Mouse (Mus musculus): ENCODE results near the gene R3hdml. TPM values are rescaled to one million over a fixed set of nuclear protein-coding genes. Genes with fewer than 3 reads are reported as not detected.
A peak's percentile ranks its signal among the peaks of the same experiment; 100 is the strongest.

R3hdml gene
- polyA plus RNA-seq, 1 experiment from 2014 or later, result not detected

DNA sequence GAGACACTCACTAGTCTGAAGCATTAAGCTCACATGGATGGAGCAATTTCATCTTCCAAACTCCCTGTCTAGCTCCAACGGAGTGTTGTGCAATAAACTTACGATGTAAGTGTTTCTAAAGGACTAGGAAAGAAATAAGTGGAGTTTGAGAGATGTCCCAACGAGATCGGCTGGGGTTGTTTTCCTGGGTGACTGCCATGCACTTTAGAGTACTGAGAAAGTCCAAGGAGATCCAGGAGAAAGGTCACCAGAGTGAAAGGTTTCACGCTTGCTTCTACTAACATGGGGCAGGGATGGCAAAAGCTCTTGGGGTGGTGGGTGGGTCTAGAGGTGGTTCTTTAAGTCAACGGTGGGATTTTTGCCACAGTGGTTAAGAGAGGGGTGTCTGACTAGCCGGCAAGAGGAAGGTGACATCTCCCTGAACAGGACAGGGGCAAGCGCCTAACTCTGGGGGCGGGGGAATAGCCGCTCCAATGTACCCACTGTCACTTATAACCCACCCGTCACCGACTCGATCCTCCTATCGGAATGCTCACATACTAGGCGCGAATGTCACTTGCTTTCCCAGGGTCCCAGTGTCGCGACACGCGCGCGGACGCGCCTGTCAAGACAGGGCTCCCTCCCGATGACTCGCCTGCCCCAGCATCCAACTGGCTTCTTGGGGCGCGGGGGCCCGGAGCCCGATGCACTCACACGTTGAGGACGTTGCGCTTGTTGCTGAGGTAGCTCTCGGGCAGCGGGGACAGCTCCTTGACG, 20.2 kb upstream of the R3hdml start:
- Histone ChIP-seq H3K9me3 (replicated peaks) (no peaks in the 10 kb centered on the region), H3K4me1 (replicated peaks) (peaks cover 18% of the 10 kb centered on the region), H3K27me3 (no peaks in the 10 kb centered on the region), H3K36me3 (replicated peaks) (peaks cover 24% of the 10 kb centered on the region), H3K4me2 (peak overlapping the region; percentile 94), H3K9ac (peak overlapping the region; percentile 68), H3K4me3 (replicated peaks) (peak overlapping the region; percentile 89), H3K27ac (replicated peaks) (peak overlapping the region; percentile 78)
- 3% methylated on average over 36 of the region's 36 CpGs for WGBS (ENCODE audit: insufficient replicate concordance)
- peak; percentile 83 for ATAC-seq (ENCODE audit: insufficient read depth)

DNA sequence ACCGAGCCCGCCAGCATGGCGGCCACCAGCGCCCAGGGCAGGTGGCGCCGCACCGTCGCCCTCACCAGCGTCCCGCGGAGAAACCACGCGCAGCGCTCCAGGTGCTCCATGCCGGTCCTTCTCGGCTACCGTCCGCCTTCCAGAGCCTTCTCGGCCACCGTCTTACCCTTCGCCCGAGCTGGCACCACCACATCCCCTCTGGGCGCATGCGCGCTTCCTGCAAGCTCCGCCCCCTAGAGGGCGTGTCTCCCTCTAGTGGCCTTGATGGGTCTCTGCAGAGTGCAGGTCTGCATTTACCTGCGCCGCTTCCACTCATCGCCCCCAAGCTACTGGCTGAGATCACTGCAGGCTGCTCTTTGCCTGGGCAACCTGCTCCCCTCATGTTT, 19.7 kb upstream of the R3hdml start, which contains the start of gene Fitm2:
TSS of gene Fitm2 (minus strand) at position 164 of the 386 bp plus-strand sequence.
- peak within 1 kb of the TSS; percentile 94 for H3K4me2 ChIP-seq
- ATAC-seq (ENCODE audit: insufficient read depth), result peak; percentile 96
- peak within 1 kb of the TSS; percentile 78 for H3K27ac ChIP-seq (replicated peaks)
- peaks cover 18% of the 10 kb centered on the region for H3K4me1 ChIP-seq (replicated peaks)
- H3K36me3 ChIP-seq (replicated peaks), result peaks cover 23% of the 10 kb centered on the region
- no peaks in the 10 kb centered on the region for H3K9me3 ChIP-seq (replicated peaks)
- peak within 1 kb of the TSS; percentile 68 for H3K9ac ChIP-seq
- under 1% methylated on average over 28 of the region's 30 CpGs for WGBS (ENCODE audit: insufficient replicate concordance)
- H3K27me3 ChIP-seq, result no peaks in the 10 kb centered on the region
- H3K4me3 ChIP-seq (replicated peaks), result peak within 1 kb of the TSS; percentile 89

DNA sequence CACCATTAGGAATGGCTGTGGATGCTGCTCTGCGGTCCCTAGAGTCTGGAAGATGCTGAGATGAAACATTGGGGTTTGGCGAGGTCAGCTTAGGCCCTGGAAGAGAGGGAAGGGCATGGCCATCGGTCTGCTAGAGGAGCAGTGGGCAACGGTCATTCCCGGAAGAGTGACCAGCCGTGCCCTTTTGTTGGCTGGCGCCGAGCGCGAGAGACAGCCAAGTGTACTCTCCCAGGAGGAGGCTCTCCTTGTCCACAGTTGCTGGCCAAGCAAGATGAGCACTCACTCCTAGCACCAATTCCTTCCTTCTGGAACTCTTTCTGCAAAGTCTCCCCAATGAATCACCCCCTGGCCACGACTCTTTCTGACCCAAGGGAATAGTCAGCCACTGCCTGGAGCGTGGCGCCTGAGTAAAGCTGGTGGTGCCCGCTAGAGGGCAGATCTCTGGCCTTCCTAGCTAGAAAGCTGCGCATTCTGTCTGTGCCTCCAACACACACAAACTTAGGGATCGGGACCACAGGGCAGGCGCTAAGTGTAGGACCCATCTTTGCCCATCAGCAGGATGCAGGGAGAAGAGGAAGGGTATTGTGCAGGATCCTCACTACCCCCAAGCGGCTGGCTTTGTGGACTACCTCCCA, 11.8 kb upstream of the R3hdml start:
- Histone ChIP-seq H3K4me3 (replicated peaks) (no peak overlapping the region), H3K4me2 (no peak overlapping the region), H3K9me3 (replicated peaks) (no peaks in the 10 kb centered on the region), H3K9ac (no peak overlapping the region), H3K27me3 (peaks cover 35% of the 10 kb centered on the region), H3K4me1 (replicated peaks) (no peaks in the 10 kb centered on the region), H3K36me3 (replicated peaks) (no peaks in the 10 kb centered on the region), H3K27ac (replicated peaks) (no peak overlapping the region)
- ATAC-seq (ENCODE audit: insufficient read depth), result no peak
- 47% methylated on average over 18 of the region's 18 CpGs for WGBS (ENCODE audit: insufficient replicate concordance)

DNA sequence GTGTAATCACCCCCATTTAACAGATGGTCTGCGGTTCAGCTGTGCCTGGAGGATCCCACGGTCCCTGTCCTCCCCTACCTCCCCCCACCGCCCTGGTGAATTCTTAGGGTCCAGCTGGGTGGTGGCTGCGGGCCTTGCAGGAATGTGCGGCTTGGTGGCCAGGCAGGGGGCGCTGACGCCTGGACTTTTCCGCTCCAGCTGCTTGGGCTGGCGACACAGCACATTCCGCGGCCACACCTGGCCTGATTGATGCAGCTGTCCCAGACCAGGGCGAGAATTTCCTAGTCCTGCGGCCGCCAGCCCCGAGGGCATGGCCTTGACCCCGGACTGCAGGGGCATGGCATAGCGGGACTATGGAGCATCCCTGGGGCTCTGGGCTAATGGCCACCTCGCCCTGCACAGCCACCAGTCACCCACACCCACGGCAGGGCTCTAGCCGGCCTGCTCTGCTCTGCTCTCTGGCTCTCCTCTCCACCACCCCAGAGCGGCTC, 10.5 kb upstream of the R3hdml start:
- H3K9me3 ChIP-seq (replicated peaks), result no peaks in the 10 kb centered on the region
- no peaks in the 10 kb centered on the region for H3K36me3 ChIP-seq (replicated peaks)
- H3K4me2 ChIP-seq, result peak overlapping the region; percentile 47
- 4% methylated on average over 21 of the region's 21 CpGs for WGBS (ENCODE audit: insufficient replicate concordance)
- peak; percentile 52 for ATAC-seq (ENCODE audit: insufficient read depth)
- peaks cover 35% of the 10 kb centered on the region for H3K27me3 ChIP-seq
- H3K4me1 ChIP-seq (replicated peaks), result no peaks in the 10 kb centered on the region
- H3K9ac ChIP-seq, result no peak overlapping the region
- 0 out of 2 replicates have a peak overlapping the region, but pooled peaks have one; percentile 14 for H3K4me3 ChIP-seq (replicated peaks)
- no peak overlapping the region for H3K27ac ChIP-seq (replicated peaks)

DNA sequence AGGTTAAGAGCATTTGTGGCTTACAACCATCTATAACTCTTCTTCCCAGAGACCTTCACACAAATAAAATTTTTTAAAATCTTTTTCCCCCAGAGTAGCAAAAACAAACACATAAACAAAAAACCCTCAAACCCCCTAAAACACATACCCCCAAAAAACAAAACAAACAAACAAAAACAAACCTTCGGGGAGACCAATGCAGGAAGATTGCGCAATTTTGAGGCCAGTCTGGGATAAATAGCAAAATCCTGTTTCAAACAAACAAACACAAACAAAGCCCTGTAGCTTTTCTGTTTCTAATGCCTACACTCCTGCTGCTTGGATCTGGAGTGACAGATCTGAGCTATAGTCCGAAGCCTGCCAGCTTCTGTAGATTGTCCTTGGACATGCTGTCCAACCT, 4.8 kb upstream of the R3hdml start:
- Histone ChIP-seq H3K27me3 (peaks cover 12% of the 10 kb centered on the region), H3K4me1 (replicated peaks) (no peaks in the 10 kb centered on the region), H3K4me3 (replicated peaks) (no peak overlapping the region), H3K4me2 (no peak overlapping the region), H3K9ac (no peak overlapping the region), H3K36me3 (replicated peaks) (no peaks in the 10 kb centered on the region), H3K9me3 (replicated peaks) (no peaks in the 10 kb centered on the region), H3K27ac (replicated peaks) (no peak overlapping the region)
- no peak for ATAC-seq (ENCODE audit: insufficient read depth)
- WGBS (ENCODE audit: insufficient replicate concordance), result 55% methylated on average over 3 of the region's 3 CpGs

DNA sequence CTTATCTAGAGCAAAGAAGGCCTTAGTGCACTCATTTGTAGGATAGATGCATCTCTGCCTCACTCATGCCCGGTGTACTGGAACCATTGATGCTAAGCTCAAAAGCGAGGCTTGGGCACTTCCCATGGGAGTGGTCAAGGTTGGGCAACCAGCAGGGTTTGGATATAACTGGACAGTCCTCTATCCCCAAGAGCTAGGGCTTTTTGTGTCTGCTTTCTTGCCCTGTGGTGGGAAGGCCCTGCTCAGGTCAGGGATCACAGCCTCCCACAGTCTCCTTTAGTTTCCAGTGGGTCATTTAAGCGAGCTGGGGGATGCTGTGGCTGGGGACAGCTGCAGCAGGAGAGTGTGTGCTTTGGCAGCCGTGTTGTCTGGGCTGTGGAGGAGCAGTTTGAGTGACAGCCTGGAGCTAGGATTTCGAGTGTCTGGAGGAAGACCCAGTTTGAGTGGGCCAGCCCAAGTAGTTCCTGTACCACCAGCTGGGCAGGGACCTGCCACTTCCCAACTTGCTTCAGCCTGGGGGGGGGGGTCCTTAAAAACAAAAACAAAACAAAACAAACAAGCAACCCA, 2.3 kb upstream of the R3hdml start:
- H3K9me3 ChIP-seq (replicated peaks), result no peaks in the 10 kb centered on the region
- H3K4me1 ChIP-seq (replicated peaks), result no peaks in the 10 kb centered on the region
- no peak overlapping the region for H3K9ac ChIP-seq
- no peaks in the 10 kb centered on the region for H3K27me3 ChIP-seq
- H3K36me3 ChIP-seq (replicated peaks), result no peaks in the 10 kb centered on the region
- WGBS (ENCODE audit: insufficient replicate concordance), result 31% methylated on average over 5 of the region's 5 CpGs
- no peak for ATAC-seq (ENCODE audit: insufficient read depth)
- H3K4me3 ChIP-seq (replicated peaks), result no peak overlapping the region
- no peak overlapping the region for H3K27ac ChIP-seq (replicated peaks)
- no peak overlapping the region for H3K4me2 ChIP-seq

DNA sequence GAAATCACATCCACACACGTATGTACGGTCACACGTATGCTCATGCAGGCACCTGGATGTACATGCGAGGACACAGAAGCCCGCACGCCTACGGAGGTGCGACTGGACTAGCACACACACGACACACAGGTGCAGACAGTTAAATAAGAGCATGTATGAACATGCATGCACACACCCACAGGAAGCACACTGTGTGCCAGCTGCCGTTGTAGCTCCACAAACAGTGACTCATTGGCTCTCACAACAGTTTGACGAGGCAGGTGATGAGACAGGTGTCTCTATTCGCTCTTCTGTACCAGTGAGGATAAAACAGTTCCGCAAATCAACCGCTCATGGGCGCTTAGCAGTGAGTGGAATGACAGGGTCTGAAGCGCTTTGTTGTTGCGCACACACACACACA, 1.5 kb upstream of the R3hdml start:
- no peak overlapping the region for H3K27ac ChIP-seq (replicated peaks)
- no peaks in the 10 kb centered on the region for H3K36me3 ChIP-seq (replicated peaks)
- H3K9me3 ChIP-seq (replicated peaks), result no peaks in the 10 kb centered on the region
- H3K4me2 ChIP-seq, result no peak overlapping the region
- no peak overlapping the region for H3K4me3 ChIP-seq (replicated peaks)
- H3K27me3 ChIP-seq, result no peaks in the 10 kb centered on the region
- H3K4me1 ChIP-seq (replicated peaks), result no peaks in the 10 kb centered on the region
- ATAC-seq (ENCODE audit: insufficient read depth), result no peak
- WGBS (ENCODE audit: insufficient replicate concordance), result 74% methylated on average over 17 of the region's 17 CpGs
- no peak overlapping the region for H3K9ac ChIP-seq

DNA sequence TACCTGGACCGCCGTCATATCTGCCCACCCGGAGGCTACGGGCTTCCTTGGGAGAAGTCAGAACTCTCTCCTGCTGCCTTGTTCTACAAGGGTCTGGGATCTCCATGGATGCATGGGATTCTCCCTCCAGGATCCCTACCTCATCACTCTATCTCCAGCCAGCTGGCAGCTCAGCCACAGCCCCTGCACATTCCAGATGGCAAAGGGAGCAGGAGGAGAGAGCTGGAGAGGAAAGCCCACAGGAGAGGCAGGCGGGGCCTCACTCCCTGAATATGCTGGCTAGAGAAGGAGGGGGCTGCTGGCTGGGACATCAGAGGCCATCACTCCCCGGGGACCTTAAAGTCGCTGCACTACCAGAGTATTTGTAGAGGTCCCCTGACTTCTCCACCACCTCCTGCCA, 767 bp upstream of the R3hdml start:
- no peak for ATAC-seq (ENCODE audit: insufficient read depth)
- Histone ChIP-seq H3K36me3 (replicated peaks) (no peaks in the 10 kb centered on the region), H3K4me2 (no peak overlapping the region), H3K4me3 (replicated peaks) (no peak overlapping the region), H3K4me1 (replicated peaks) (no peaks in the 10 kb centered on the region), H3K27me3 (no peaks in the 10 kb centered on the region), H3K9me3 (replicated peaks) (no peaks in the 10 kb centered on the region), H3K27ac (replicated peaks) (no peak overlapping the region), H3K9ac (no peak overlapping the region)
- WGBS (ENCODE audit: insufficient replicate concordance), result 52% methylated on average over 7 of the region's 7 CpGs

DNA sequence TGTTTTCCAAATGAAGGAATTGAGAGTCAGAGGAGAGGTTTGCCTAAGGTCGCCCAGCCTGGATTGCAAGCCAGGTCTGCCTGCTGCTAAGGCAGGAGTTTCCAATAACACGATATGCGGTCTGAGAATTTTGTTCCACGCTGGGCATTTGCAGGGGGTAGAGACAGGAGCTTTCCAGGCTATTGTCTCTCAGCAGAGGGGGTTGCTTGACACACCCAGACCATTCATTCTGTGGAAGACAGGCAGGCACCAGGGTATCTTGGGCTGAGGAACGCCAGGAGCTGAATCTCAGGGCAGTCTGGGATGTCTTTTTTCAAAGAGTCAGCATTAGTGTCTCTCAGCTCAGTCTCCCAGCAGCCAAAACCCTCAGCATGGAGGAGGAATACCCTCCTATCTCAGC, 913 bp downstream of the R3hdml start:
- WGBS (ENCODE audit: insufficient replicate concordance), result 32% methylated on average over 5 of the region's 5 CpGs
- Histone ChIP-seq H3K27ac (replicated peaks) (no peak overlapping the region), H3K4me1 (replicated peaks) (no peaks in the 10 kb centered on the region), H3K4me2 (no peak overlapping the region), H3K9me3 (replicated peaks) (no peaks in the 10 kb centered on the region), H3K36me3 (replicated peaks) (no peaks in the 10 kb centered on the region), H3K9ac (no peak overlapping the region), H3K27me3 (no peaks in the 10 kb centered on the region), H3K4me3 (replicated peaks) (no peak overlapping the region)
- no peak for ATAC-seq (ENCODE audit: insufficient read depth)

DNA sequence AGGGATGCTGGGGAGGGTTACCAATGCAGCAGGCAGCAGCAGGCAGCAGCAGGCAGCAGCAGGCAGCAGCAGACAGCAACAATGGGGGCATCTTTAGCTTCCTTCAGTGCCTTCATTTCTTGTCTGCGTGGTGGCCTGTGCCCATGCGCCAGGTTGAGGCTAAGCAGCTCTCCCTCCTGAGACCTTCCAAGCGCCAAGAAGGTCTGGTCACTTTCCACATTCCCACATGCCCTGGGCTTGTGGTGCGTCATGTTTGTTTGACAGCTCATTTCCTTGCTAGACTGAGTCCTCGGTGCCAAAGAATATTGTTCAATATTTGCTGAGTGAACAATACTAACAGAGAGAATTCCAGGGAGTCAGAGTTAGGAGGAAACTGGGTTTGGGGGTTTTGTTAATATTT, 1.9 kb downstream of the R3hdml start:
- H3K9ac ChIP-seq, result no peak overlapping the region
- no peak overlapping the region for H3K27ac ChIP-seq (replicated peaks)
- H3K9me3 ChIP-seq (replicated peaks), result no peaks in the 10 kb centered on the region
- no peaks in the 10 kb centered on the region for H3K36me3 ChIP-seq (replicated peaks)
- no peak for ATAC-seq (ENCODE audit: insufficient read depth)
- no peaks in the 10 kb centered on the region for H3K27me3 ChIP-seq
- 38% methylated on average over 5 of the region's 5 CpGs for WGBS (ENCODE audit: insufficient replicate concordance)
- no peak overlapping the region for H3K4me2 ChIP-seq
- no peak overlapping the region for H3K4me3 ChIP-seq (replicated peaks)
- no peaks in the 10 kb centered on the region for H3K4me1 ChIP-seq (replicated peaks)

DNA sequence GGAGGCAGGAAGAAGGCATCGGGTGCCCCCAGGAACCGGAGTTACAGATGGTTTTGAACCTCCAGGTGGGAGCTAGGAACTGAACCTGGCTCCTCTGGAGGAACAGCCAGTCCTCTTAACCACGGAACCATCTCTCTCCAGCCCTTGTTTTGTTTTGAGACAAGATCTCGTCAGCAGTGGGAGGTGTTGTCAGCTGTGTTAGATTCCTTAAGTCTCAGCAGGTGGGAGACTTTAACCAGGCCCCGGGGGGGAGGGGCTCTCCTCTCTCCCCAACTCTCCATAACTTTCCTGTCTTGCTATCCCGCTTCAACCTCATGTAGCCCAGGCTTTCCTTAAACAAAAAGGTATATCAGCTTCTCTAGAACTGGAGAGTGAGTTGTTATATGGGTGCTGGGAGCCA, 2.3 kb downstream of the R3hdml start:
- no peaks in the 10 kb centered on the region for H3K36me3 ChIP-seq (replicated peaks)
- 34% methylated on average over 6 of the region's 6 CpGs for WGBS (ENCODE audit: insufficient replicate concordance)

More for the DNA sequence above, 2.3 kb downstream of the R3hdml start:
- ATAC-seq (ENCODE audit: insufficient read depth), result no peak
- H3K9me3 ChIP-seq (replicated peaks), result no peaks in the 10 kb centered on the region
- no peak overlapping the region for H3K9ac ChIP-seq
- no peak overlapping the region for H3K4me3 ChIP-seq (replicated peaks)
- H3K4me1 ChIP-seq (replicated peaks), result no peaks in the 10 kb centered on the region
- no peaks in the 10 kb centered on the region for H3K27me3 ChIP-seq
- no peak overlapping the region for H3K27ac ChIP-seq (replicated peaks)
- no peak overlapping the region for H3K4me2 ChIP-seq
